Mouse (Mus musculus): Measurements from ENCODE around the gene G6pc3.

- no peak for TF ChIP-seq HCFC1 (IDR thresholded peaks at IDR 0.05; ENCODE audit: borderline replicate concordance, insufficient read depth, low read length)
- TF ChIP-seq CHD2 (IDR thresholded peaks at IDR 0.05; ENCODE audit: low read depth, low read length) = no peak
- TF ChIP-seq ZNF384 (IDR thresholded peaks at IDR 0.05; ENCODE audit: low read depth, low read length) = no peak
Measured at GRCm38 (mm10) chr11:102179836-102180235, 9.6 kb upstream of the G6pc3 start.
